8 mouse cellular contexts compared by ENCODE assay signal in the genomic region with DNA sequence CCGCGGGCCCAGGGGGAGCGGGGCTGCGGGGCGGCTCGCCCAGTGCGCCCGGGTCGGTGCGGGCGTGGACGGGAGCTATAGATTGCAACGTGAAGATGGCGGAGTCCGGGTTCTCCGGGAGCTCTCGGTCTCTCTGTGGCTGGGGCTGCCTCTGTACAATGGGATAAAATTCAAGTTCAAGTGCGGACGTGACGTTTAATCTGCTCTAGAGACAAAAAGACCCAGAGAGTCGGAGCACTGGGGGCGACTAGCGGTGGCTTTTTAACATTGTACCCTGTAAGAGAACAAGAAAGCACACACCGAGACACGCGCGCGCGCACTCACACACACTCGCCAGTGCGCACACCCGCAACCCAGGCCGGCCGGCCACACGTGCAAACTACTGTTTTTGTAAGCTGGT. TPM values are rescaled to one million over a fixed set of nuclear protein-coding genes. Genes with fewer than 3 reads are reported as not detected.
A peak's percentile ranks its signal among the peaks of the same experiment; 100 is the strongest.
DNase-seq lines count a peak whose midpoint lies in the region; ATAC-seq lines count a peak whose summit lies in the region.

No protein-coding gene starts in this region.

- peaks cover 53% of the 10 kb centered on the region for H3K4me1 ChIP-seq in forebrain, embryonic 13.5 days
- H3K4me1 ChIP-seq in hindbrain, embryonic 16.5 days (ENCODE audit: control insufficient read depth, insufficient read depth, low read depth, low read length), result peaks cover 19% of the 10 kb centered on the region

- H3K9ac ChIP-seq in forebrain, embryonic 13.5 days, result peak overlapping the region; percentile 100
- peak overlapping the region; percentile 90 for H3K9ac ChIP-seq in hindbrain, embryonic 16.5 days (ENCODE audit: low read depth, low read length)

- peak; percentile 87 for ATAC-seq in CD4-positive, CD25-positive, alpha-beta regulatory T cell, adult 4 months
- peak; percentile 76 for ATAC-seq in forebrain, embryonic 13.5 days
- peak; percentile 80 for ATAC-seq in hindbrain, embryonic 16.5 days

- no peaks in the 10 kb centered on the region for H3K36me3 ChIP-seq in forebrain, embryonic 13.5 days (ENCODE audit: poor library complexity, severe bottlenecking)
- H3K36me3 ChIP-seq in hindbrain, embryonic 16.5 days (ENCODE audit: control insufficient read depth, insufficient read depth, low read length), result no peaks in the 10 kb centered on the region

- peak; percentile 28 for DNase-seq in adipocyte (ENCODE audit: low spot score)
- DNase-seq in left cerebral cortex, adult 11 months (ENCODE audit: low spot score), result peak; percentile 77
- DNase-seq in lung, postnatal 36 days, result peak; percentile 54
- peak; percentile 74 for DNase-seq in right cerebral cortex, postnatal 14 days
- DNase-seq in ovary, postnatal 10 days (ENCODE audit: low spot score), result no peak

- no peaks in the 10 kb centered on the region for H3K9me3 ChIP-seq in forebrain, embryonic 13.5 days (replicated peaks)
- H3K9me3 ChIP-seq in hindbrain, embryonic 16.5 days (ENCODE audit: control insufficient read depth, low read length), result no peaks in the 10 kb centered on the region

- peak overlapping the region; percentile 79 for H3K4me2 ChIP-seq in forebrain, embryonic 13.5 days
- peak overlapping the region; percentile 98 for H3K4me2 ChIP-seq in hindbrain, embryonic 16.5 days (ENCODE audit: low read length)

- under 1% methylated on average over 35 of the region's 35 CpGs for WGBS in forebrain, embryonic 13.5 days
- under 1% methylated on average over 34 of the region's 35 CpGs for WGBS in hindbrain, embryonic 16.5 days

- peak overlapping the region; percentile 99 for H3K4me3 ChIP-seq in forebrain, embryonic 13.5 days
- H3K4me3 ChIP-seq in hindbrain, embryonic 16.5 days (ENCODE audit: low read length), result peak overlapping the region; percentile 83

- H3K27me3 ChIP-seq in forebrain, embryonic 13.5 days, result no peaks in the 10 kb centered on the region
- H3K27me3 ChIP-seq in hindbrain, embryonic 16.5 days (replicated peaks; ENCODE audit: control insufficient read depth, insufficient read depth, low read length), result 0 out of 2 replicates have a peak, but pooled peaks cover 4% of the 10 kb centered on the region

- H3K27ac ChIP-seq in forebrain, embryonic 13.5 days, result peak overlapping the region; percentile 99
- H3K27ac ChIP-seq in hindbrain, embryonic 16.5 days (ENCODE audit: low read depth, low read length), result peak overlapping the region; percentile 90

RNA-seq across cellular contexts. Expression of gene Bcl11b, which starts 0.5 kb away (rescaled TPM):
- 10 to 100 TPM; 40.0 to 41.6 TPM for polyA plus RNA-seq in CD4-positive, CD25-positive, alpha-beta regulatory T cell, adult 4 months (2017; shearing (Covaris generic))
- 53.5 and 61.1 TPM in 2 replicates for polyA plus RNA-seq in forebrain, embryonic 13.5 days (2015; fragmentation: Nextera tagmentation; extraction: Ambion mirVana)
- 12.0 and 16.7 TPM in 2 replicates for polyA plus RNA-seq in hindbrain, embryonic 16.5 days (2015; fragmentation: Nextera tagmentation; extraction: Ambion mirVana)
